Mouse (Mus musculus) liver, postnatal 0 days (tissue): Measurements from ENCODE around the gene Ralgps1. TPM values are rescaled to one million over a fixed set of nuclear protein-coding genes. Genes with fewer than 3 reads are reported as not detected.
A peak's percentile ranks its signal among the peaks of the same experiment; 100 is the strongest.

ENCODE experiments used
- ATAC-seq: fragments of 200-750 bp; cut with Nextera tagmentation; 2 replicates; pipeline ENCODE4 v1.8.0; 2017; ENCODE audit warnings: mild to moderate bottlenecking, moderate library complexity
- DNase-seq: peaks from one replicate; pipeline ENCODE4 v3.0.0-alpha.2; 2016
- H3K27ac ChIP-seq: fragments of 300-500 bp; sonication (generic); 2 replicates; pipeline ENCODE4 v1.5.1; 2014; ENCODE audit warnings: antibody characterized with exemption, moderate library complexity, mild to moderate bottlenecking, low read depth
- H3K27me3 ChIP-seq: fragments of 300-500 bp; sonication (generic); 2 replicates; pipeline ENCODE4 v1.6.1; 2014; ENCODE audit warnings: low read length, control low read depth, mixed read lengths; ENCODE audit not compliant: insufficient read depth
- H3K36me3 ChIP-seq: fragments of 300-500 bp; sonication (generic); replicated peaks from 2 replicates; pipeline ENCODE4 v1.6.1; 2014; ENCODE audit warnings: mild to moderate bottlenecking, control low read depth, low read length, moderate library complexity, mixed read lengths; ENCODE audit not compliant: insufficient read depth
- H3K4me1 ChIP-seq: fragments of 300-500 bp; sonication (generic); 2 replicates; pipeline ENCODE4 v1.6.1; 2014; ENCODE audit warnings: antibody characterized with exemption, mild to moderate bottlenecking, control low read depth; ENCODE audit not compliant: insufficient read depth
- H3K4me2 ChIP-seq: fragments of 300-500 bp; sonication (generic); 2 replicates; pipeline ENCODE4 v1.6.1; 2014; ENCODE audit warnings: low read depth, mild to moderate bottlenecking, low read length, moderate library complexity, mixed read lengths
- H3K4me3 ChIP-seq: fragments of 300-500 bp; sonication (generic); 2 replicates; pipeline ENCODE4 v1.5.1; 2014; ENCODE audit warnings: low read depth, low read length
- H3K9ac ChIP-seq: fragments of 300-500 bp; sonication (generic); replicated peaks from 2 replicates; pipeline ENCODE4 v1.6.1; 2014; ENCODE audit warnings: mild to moderate bottlenecking, moderate library complexity
- H3K9me3 ChIP-seq: fragments of 300-500 bp; sonication (generic); 2 replicates; pipeline ENCODE4 v1.6.1; 2016; ENCODE audit warnings: mild to moderate bottlenecking, control low read depth, low read length, mixed read lengths
- CTCF ChIP-seq: sonication (generic); IDR thresholded peaks from 2 replicates; pipeline ENCODE4 v1.5.1; 2016; ENCODE audit warnings: antibody characterized with exemption, low read depth
- EP300 ChIP-seq: IDR thresholded peaks from 2 replicates; pipeline ENCODE4 v1.6.1; 2016; ENCODE audit warnings: antibody characterized with exemption, low read depth, mild to moderate bottlenecking
- WGBS: fragments of 180-500 bp; shearing (Covaris S2); extraction: QIAGEN DNeasy Blood & Tissue Kit; methylation state at CpG from one replicate; pipeline ENCODE4 v1.1.7; 2014; ENCODE audit not compliant: insufficient replicate concordance; 5-methylcytosine and 5-hydroxymethylcytosine counted together
- polyA plus RNA-seq: library from polyadenylated mRNA; unstranded; fragments of >200 nt; fragmentation: Nextera tagmentation; extraction: Ambion mirVana; gene quantifications from 2 replicates; pipeline ENCODE4 v1.2.1, GENCODE M21; 2015

Gene Ralgps1
- polyA plus RNA-seq, 1 experiment from 2014 or later = 0.83 TPM

GRCm38 (mm10) chr2:33265793-33266192 is 105.5 kb downstream of the Ralgps1 start:
- Histone ChIP-seq H3K4me3 (no peak overlapping the region), H3K4me2 (no peak overlapping the region), H3K4me1 (peaks cover 5% of the 10 kb centered on the region), H3K36me3 (no peaks in the 10 kb centered on the region), H3K27ac (no peak overlapping the region), H3K9me3 (no peaks in the 10 kb centered on the region), H3K27me3 (no peaks in the 10 kb centered on the region), H3K9ac (no peak overlapping the region)
- no peak for TF ChIP-seq EP300
- no peak for TF ChIP-seq CTCF
- WGBS = 74% methylated on average over 3 of the region's 3 CpGs
- ATAC-seq (no peak), DNase-seq (no peak)

- 81% methylated on average over 3 of the region's 3 CpGs for WGBS
- Histone ChIP-seq H3K4me1 (peaks cover 6% of the 10 kb centered on the region), H3K27me3 (no peaks in the 10 kb centered on the region), H3K4me2 (no peak overlapping the region), H3K9me3 (no peaks in the 10 kb centered on the region), H3K4me3 (no peak overlapping the region), H3K36me3 (no peaks in the 10 kb centered on the region), H3K27ac (no peak overlapping the region), H3K9ac (no peak overlapping the region)
- no peak for DNase-seq
- TF ChIP-seq CTCF (no peak), EP300 (no peak)
- ATAC-seq = no peak
Observed at GRCm38 (mm10) chr2:33261475-33261874, 109.8 kb downstream of the Ralgps1 start.

DNA sequence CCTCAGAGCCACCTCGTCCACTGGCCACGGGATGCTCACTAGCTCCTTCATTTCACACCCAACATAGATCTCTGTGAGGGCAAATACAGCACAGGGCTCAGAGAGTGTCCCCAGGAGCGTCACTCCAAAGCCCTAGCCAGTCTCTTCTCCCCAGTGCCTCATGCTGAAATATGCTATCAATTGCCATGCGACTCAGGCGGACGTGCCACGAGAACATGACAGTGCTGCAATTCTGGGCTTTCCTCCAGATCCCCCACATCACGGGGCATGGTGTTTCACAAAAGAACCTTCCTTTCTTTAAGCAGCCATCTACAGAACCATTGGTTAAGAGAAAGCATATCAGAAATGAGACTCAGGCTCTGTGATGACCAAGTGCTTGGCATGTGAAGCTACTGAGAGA is 110.5 kb downstream of the Ralgps1 start:
- Histone ChIP-seq H3K36me3 (no peaks in the 10 kb centered on the region), H3K4me1 (peaks cover 6% of the 10 kb centered on the region), H3K4me3 (no peak overlapping the region), H3K4me2 (no peak overlapping the region), H3K27me3 (no peaks in the 10 kb centered on the region), H3K9ac (no peak overlapping the region), H3K27ac (no peak overlapping the region), H3K9me3 (no peaks in the 10 kb centered on the region)
- ATAC-seq = no peak
- no peak for TF ChIP-seq CTCF
- no peak for TF ChIP-seq EP300
- no peak for DNase-seq
- 80% methylated on average over 8 of the region's 8 CpGs for WGBS

DNA sequence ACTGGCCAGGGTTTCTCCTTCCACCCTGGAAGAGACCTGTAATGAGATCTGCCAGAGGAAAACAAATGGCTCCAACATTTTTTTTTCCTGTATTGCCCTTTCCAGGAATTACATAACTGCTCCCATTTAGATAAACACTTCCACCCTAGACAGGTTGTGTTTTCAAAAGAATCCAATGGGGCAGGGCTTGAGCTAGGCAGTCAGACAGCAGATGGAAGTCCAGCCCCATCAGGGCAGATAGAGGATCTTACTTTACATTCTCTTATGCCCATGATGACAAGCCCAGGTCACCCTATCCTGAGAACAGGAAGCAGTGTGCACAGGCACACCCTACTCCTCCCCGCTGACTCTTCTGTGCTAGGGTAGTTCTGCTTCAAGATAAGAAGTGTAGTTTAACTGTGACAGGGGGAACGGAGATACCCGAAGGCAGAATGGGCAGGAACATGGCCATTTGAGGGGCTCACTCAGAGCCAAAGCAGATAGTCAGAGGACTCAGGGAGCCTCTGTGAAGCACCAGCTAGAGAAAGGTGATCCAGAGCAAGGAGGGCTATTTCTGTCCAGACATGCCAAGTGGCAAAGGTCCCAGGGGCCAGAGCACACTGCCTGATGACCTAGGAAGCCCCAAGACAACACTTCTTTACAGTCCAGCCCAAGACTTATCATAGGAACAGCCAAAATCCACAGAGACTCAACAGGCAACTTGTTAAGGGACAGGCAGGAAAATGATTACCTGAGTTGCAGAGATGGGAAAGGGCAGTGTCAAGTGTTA is 114.3 kb downstream of the Ralgps1 start:
- DNase-seq = no peak
- H3K27ac ChIP-seq = no peak overlapping the region
- H3K9me3 ChIP-seq = no peaks in the 10 kb centered on the region
- TF ChIP-seq CTCF (no peak), EP300 (no peak)
- H3K4me2 ChIP-seq = no peak overlapping the region
- WGBS = 46% methylated on average over 3 of the region's 3 CpGs
- H3K9ac ChIP-seq = no peak overlapping the region
- peaks cover 9% of the 10 kb centered on the region for H3K4me1 ChIP-seq
- no peaks in the 10 kb centered on the region for H3K36me3 ChIP-seq
- H3K27me3 ChIP-seq = no peaks in the 10 kb centered on the region
- ATAC-seq = peak; percentile 63
- H3K4me3 ChIP-seq = no peak overlapping the region

GRCm38 (mm10) chr2:33254318-33254985 is 116.8 kb downstream of the Ralgps1 start:
- Histone ChIP-seq H3K27me3 (no peaks in the 10 kb centered on the region), H3K9me3 (no peaks in the 10 kb centered on the region), H3K9ac (no peak overlapping the region), H3K36me3 (no peaks in the 10 kb centered on the region), H3K4me1 (peaks cover 13% of the 10 kb centered on the region), H3K27ac (no peak overlapping the region), H3K4me3 (no peak overlapping the region), H3K4me2 (no peak overlapping the region)
- no peak for ATAC-seq
- no peak for DNase-seq
- TF ChIP-seq EP300 (no peak), CTCF (no peak)
- WGBS = 80% methylated on average over 9 of the region's 9 CpGs

GRCm38 (mm10) chr2:33253572-33254190 is 117.6 kb downstream of the Ralgps1 start:
- H3K36me3 ChIP-seq = no peaks in the 10 kb centered on the region
- H3K4me1 ChIP-seq = peaks cover 13% of the 10 kb centered on the region
- no peaks in the 10 kb centered on the region for H3K9me3 ChIP-seq
- 38% methylated on average over 4 of the region's 4 CpGs for WGBS
- H3K27ac ChIP-seq = no peak overlapping the region
- H3K9ac ChIP-seq = no peak overlapping the region
- H3K27me3 ChIP-seq = no peaks in the 10 kb centered on the region
- no peak overlapping the region for H3K4me2 ChIP-seq
- H3K4me3 ChIP-seq = no peak overlapping the region
- TF ChIP-seq EP300 (no peak), CTCF (no peak)
- peak; percentile 54 for ATAC-seq
- peak; percentile 47 for DNase-seq
